Mouse (Mus musculus): ENCODE measurements around the gene Snip1. TPM values are rescaled to one million over a fixed set of nuclear protein-coding genes. Genes with fewer than 3 reads are reported as not detected.

Gene Snip1
- total and polyA plus RNA-seq, 3 experiments: 33.4 to 62.2 (median 40.6) TPM

- no peaks in the 10 kb centered on the region for H3K9me3 ChIP-seq (replicated peaks; ENCODE audit: insufficient read depth, low read length)
- no peak overlapping the region for H3K27ac ChIP-seq (ENCODE audit: control insufficient read depth, low read depth, low read length)
- no peak overlapping the region for H3K9ac ChIP-seq (ENCODE audit: control insufficient read depth, low read depth, low read length, poor library complexity, severe bottlenecking)
- no peaks in the 10 kb centered on the region for H3K4me1 ChIP-seq (ENCODE audit: control insufficient read depth in 1 of 2, insufficient read depth in 2 of 2, low read length in 2 of 2)
- H3K27me3 ChIP-seq (ENCODE audit: control insufficient read depth in 1 of 2, insufficient read depth in 2 of 2, low read length in 2 of 2): no peaks in the 10 kb centered on the region
- no peaks in the 10 kb centered on the region for H3K79me2 ChIP-seq (ENCODE audit: control insufficient read depth, insufficient read depth, low read length, poor library complexity)
- H3K36me3 ChIP-seq (ENCODE audit: control insufficient read depth in 1 of 2, insufficient read depth in 2 of 2, low read length in 2 of 2): no peaks in the 10 kb centered on the region; a peak in 2 of 4 replicates
- no peak for DNase-seq (ENCODE audit: low read depth, low spot score)
- TF ChIP-seq HCFC1 (IDR thresholded peaks at IDR 0.05; ENCODE audit: low read depth, low read length) (no peak), POLR2AphosphoS2 (IDR thresholded peaks at IDR 0.05; ENCODE audit: low read length) (no peak)
- H3K4me3 ChIP-seq (ENCODE audit: control insufficient read depth in 1 of 2, insufficient read depth in 1 of 2, low read depth in 2 of 2, low read length in 2 of 2): no peak overlapping the region
These were observed 38.9 kb downstream of the Snip1 start for GRCm38 (mm10) chr4:125105354-125105753.

DNA sequence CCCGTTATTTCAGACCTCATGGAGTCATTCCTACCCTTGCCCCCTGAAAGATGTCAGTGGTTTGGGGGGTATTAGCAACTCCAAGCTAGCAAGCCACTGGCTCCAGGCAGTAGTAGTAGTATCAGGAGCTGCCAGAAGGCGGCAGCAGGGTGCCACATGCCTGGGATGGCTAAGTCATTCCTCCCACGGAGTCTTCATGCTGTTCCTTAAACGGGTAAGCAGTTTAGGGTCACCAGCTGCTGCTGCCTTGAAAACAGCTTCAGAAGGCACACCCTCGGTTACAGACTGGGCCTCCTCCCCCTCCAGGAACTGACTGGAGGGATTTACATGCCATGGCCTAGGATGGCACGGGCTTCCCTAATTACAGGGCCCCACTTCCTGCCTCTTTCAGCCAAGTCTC is 48.2 kb downstream of the Snip1 start:
- peak overlapping the region; percentile 28; the same call in 1 of the 2 replicates for H3K9ac ChIP-seq (ENCODE audit: control insufficient read depth, low read depth, low read length, poor library complexity, severe bottlenecking)
- H3K27ac ChIP-seq (ENCODE audit: control insufficient read depth, low read depth, low read length): no peak overlapping the region
- peaks cover 10 to 33% of the 10 kb centered on the region in 2 experiments for H3K4me1 ChIP-seq (ENCODE audit: control insufficient read depth in 1 of 2, insufficient read depth in 2 of 2, low read length in 2 of 2)
- H3K36me3 ChIP-seq (ENCODE audit: control insufficient read depth in 1 of 2, insufficient read depth in 2 of 2, low read length in 2 of 2): peaks cover 0 to 19% of the 10 kb centered on the region in 2 experiments; a peak in 2 of 4 replicates
- peak; percentile 83 for DNase-seq (ENCODE audit: low read depth, low spot score)
- H3K4me3 ChIP-seq (ENCODE audit: control insufficient read depth in 1 of 2, insufficient read depth in 1 of 2, low read depth in 2 of 2, low read length in 2 of 2): no peak overlapping the region
- H3K9me3 ChIP-seq (replicated peaks; ENCODE audit: insufficient read depth, low read length): no peaks in the 10 kb centered on the region
- TF ChIP-seq RAD21 (IDR thresholded peaks at IDR 0.05; ENCODE audit: low read depth, low read length) (peak; percentile 65), USF1 (IDR thresholded peaks at IDR 0.05; ENCODE audit: low read depth, low read length) (no peak), JUND (IDR thresholded peaks at IDR 0.05; ENCODE audit: low read depth, low read length) (no peak), ZNF384 (IDR thresholded peaks at IDR 0.05; ENCODE audit: low read depth, low read length) (no peak), POLR2AphosphoS2 (IDR thresholded peaks at IDR 0.05; ENCODE audit: low read length) (no peak), POLR2A (IDR thresholded peaks at IDR 0.05; ENCODE audit: control insufficient read depth in 1 of 2, insufficient read depth in 1 of 2, low read depth in 1 of 2, low read length in 2 of 2, poor library complexity in 1 of 2) (no peak), BHLHE40 (IDR thresholded peaks at IDR 0.05; ENCODE audit: borderline replicate concordance, low read depth, low read length) (0 out of 2 replicates have a peak, but pooled peaks have one; percentile 26), CTCF (IDR thresholded peaks at IDR 0.05 in 2 of 3, conservative IDR thresholded peaks at IDR 0.05 in 1 of 3; ENCODE audit: control insufficient read depth in 1 of 3, insufficient read depth in 1 of 3, low read depth in 2 of 3, low read length in 3 of 3, poor library complexity in 1 of 3, severe bottlenecking in 1 of 3) (peak; percentile 80 to 92 (median 83)), MYB (IDR thresholded peaks at IDR 0.05; ENCODE audit: low read depth, low read length) (no peak), MAZ (IDR thresholded peaks at IDR 0.05; ENCODE audit: low read depth, low read length) (peak; percentile 60; the same call in 1 of the 2 replicates), TAL1 (IDR thresholded peaks at IDR 0.05; ENCODE audit: low read length) (no peak), ZMIZ1 (IDR thresholded peaks at IDR 0.05; ENCODE audit: low read depth, low read length) (no peak), MAX (IDR thresholded peaks at IDR 0.05; ENCODE audit: low read length) (peak; percentile 47), HCFC1 (IDR thresholded peaks at IDR 0.05; ENCODE audit: low read depth, low read length) (no peak), E2F4 (IDR thresholded peaks at IDR 0.05; ENCODE audit: borderline replicate concordance, low read depth, low read length) (no peak), SMC3 (IDR thresholded peaks at IDR 0.05; ENCODE audit: low read depth, low read length) (peak; percentile 71), MXI1 (IDR thresholded peaks at IDR 0.05; ENCODE audit: low read depth, low read length) (peak; percentile 58), UBTF (IDR thresholded peaks at IDR 0.05; ENCODE audit: borderline replicate concordance, insufficient read depth, low read depth, low read length) (no peak), SIN3A (IDR thresholded peaks at IDR 0.05; ENCODE audit: low read length) (peak; percentile 46; the same call in 1 of the 2 replicates), MAFK (IDR thresholded peaks at IDR 0.05; ENCODE audit: borderline replicate concordance, low read depth, low read length) (no peak), MYC (IDR thresholded peaks at IDR 0.05; ENCODE audit: low read depth, low read length) (0 out of 2 replicates have a peak, but pooled peaks have one; percentile 32), ZC3H11A (IDR thresholded peaks at IDR 0.05; ENCODE audit: low read depth, low read length) (peak; percentile 41; the same call in 1 of the 2 replicates), CHD1 (IDR thresholded peaks at IDR 0.05; ENCODE audit: low read depth, low read length) (no peak), MEF2A (IDR thresholded peaks at IDR 0.05; ENCODE audit: extremely low read depth, insufficient replicate concordance, low read depth, low read length, poor library complexity, severe bottlenecking) (no peak)
- no peaks in the 10 kb centered on the region for H3K27me3 ChIP-seq (ENCODE audit: control insufficient read depth in 1 of 2, insufficient read depth in 2 of 2, low read length in 2 of 2)
- H3K79me2 ChIP-seq (ENCODE audit: control insufficient read depth, insufficient read depth, low read length, poor library complexity): no peaks in the 10 kb centered on the region
